Mouse (Mus musculus) liver, embryonic 16.5 days (tissue): ENCODE measurements around the gene Gja1. TPM values are rescaled to one million over a fixed set of nuclear protein-coding genes. Genes with fewer than 3 reads are reported as not detected.

ENCODE experiments used
- ATAC-seq: fragments of 200-750 bp; cut with Nextera tagmentation; 2 replicates; pipeline ENCODE4 v1.8.0; 2017; ENCODE audit warnings: low read depth, mild to moderate bottlenecking, moderate number of reproducible peaks, moderate library complexity
- H3K27ac ChIP-seq: fragments of 300-500 bp; sonication (generic); 2 replicates; pipeline ENCODE4 v1.5.1; 2014; ENCODE audit warnings: mild to moderate bottlenecking, low read length
- H3K27me3 ChIP-seq: fragments of 300-500 bp; sonication (generic); 2 replicates; pipeline ENCODE4 v1.6.1; 2014; ENCODE audit warnings: low read depth, low read length, mixed read lengths; ENCODE audit not compliant: control insufficient read depth, insufficient read depth
- H3K36me3 ChIP-seq: fragments of 300-500 bp; sonication (generic); 2 replicates; pipeline ENCODE4 v1.6.1; 2014; ENCODE audit warnings: mild to moderate bottlenecking; ENCODE audit not compliant: control insufficient read depth, insufficient read depth
- H3K4me1 ChIP-seq: fragments of 300-500 bp; sonication (generic); 2 replicates; pipeline ENCODE4 v1.6.1; 2014; ENCODE audit warnings: low read depth, low read length, mixed read lengths; ENCODE audit not compliant: control insufficient read depth
- H3K4me2 ChIP-seq: fragments of 300-500 bp; sonication (generic); 2 replicates; pipeline ENCODE4 v1.6.1; 2014; ENCODE audit warnings: low read depth, low read length, mixed read lengths
- H3K4me3 ChIP-seq: fragments of 300-500 bp; sonication (generic); 2 replicates; pipeline ENCODE4 v1.5.1; 2014; ENCODE audit warnings: low read depth, mild to moderate bottlenecking, low read length
- H3K9ac ChIP-seq: fragments of 300-500 bp; sonication (generic); 2 replicates; pipeline ENCODE4 v1.6.1; 2014; ENCODE audit warnings: low read depth, low read length
- H3K9me3 ChIP-seq: fragments of 300-500 bp; sonication (generic); replicated peaks from 2 replicates; pipeline ENCODE4 v1.6.1; 2016; ENCODE audit warnings: low read length; ENCODE audit not compliant: control insufficient read depth
- WGBS: fragments of 180-500 bp; shearing (Covaris S2); extraction: QIAGEN DNeasy Blood & Tissue Kit; methylation state at CpG from one replicate; pipeline ENCODE4 v1.1.7; 2014; ENCODE audit not compliant: insufficient replicate concordance; 5-methylcytosine and 5-hydroxymethylcytosine counted together
- polyA plus RNA-seq: library from polyadenylated mRNA; unstranded; fragments of >200 nt; fragmentation: Nextera tagmentation; extraction: Ambion mirVana; gene quantifications from 2 replicates; pipeline ENCODE4 v1.2.1, GENCODE M21; 2015

Gene Gja1
- polyA plus RNA-seq, 1 experiment from 2014 or later, result 4.6 TPM

GRCm38 (mm10) chr10:56431600-56432389 lies 54.7 kb downstream of the Gja1 start:
- 26% methylated on average over 23 of the region's 23 CpGs for WGBS
- no peak for ATAC-seq
- H3K27me3 ChIP-seq, result no peaks in the 10 kb centered on the region
- no peaks in the 10 kb centered on the region for H3K4me1 ChIP-seq
- no peak overlapping the region for H3K4me2 ChIP-seq
- no peak overlapping the region for H3K4me3 ChIP-seq
- no peaks in the 10 kb centered on the region for H3K9me3 ChIP-seq
- no peak overlapping the region for H3K9ac ChIP-seq
- H3K36me3 ChIP-seq, result no peaks in the 10 kb centered on the region
- no peak overlapping the region for H3K27ac ChIP-seq

DNA sequence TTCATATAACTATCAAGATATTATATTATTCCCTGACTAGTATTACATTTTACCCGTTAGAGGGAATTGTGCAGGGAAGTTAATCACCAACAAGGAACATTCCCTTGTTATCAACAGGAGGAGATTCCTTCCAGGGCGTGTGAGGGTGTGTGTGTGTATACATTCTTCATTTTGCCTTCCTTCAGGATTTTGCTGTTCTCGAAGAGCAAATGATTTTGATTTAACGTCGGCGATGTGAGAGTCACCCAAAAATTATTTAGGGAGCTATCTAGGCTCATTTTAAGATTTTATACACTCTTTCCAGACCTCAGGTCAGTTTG lies 55.2 kb downstream of the Gja1 start:
- no peak for ATAC-seq
- Histone ChIP-seq H3K9me3 (no peaks in the 10 kb centered on the region), H3K36me3 (no peaks in the 10 kb centered on the region), H3K9ac (no peak overlapping the region), H3K4me3 (no peak overlapping the region), H3K27me3 (no peaks in the 10 kb centered on the region), H3K4me2 (no peak overlapping the region), H3K4me1 (no peaks in the 10 kb centered on the region), H3K27ac (no peak overlapping the region)
- WGBS, result 53% methylated on average over 6 of the region's 6 CpGs

DNA sequence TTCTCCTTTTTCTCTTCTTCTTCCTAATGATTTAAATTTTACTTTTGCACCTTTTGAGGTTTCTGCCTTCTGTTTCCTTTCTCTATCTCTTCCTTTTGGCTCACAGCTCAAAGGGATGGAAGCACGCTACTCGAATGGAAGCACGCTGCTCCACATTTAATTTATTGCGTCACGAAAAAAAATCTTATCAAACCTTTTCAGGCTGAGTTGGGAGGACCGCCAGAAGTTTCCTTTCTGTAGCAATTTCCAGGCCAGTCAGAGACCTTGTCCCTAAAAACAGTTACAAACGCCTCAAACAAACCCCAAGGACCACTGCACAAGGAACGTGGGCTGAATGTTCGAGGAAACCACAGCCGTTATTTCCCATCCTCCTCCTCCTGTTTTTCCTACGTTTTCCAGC lies 60.2 kb downstream of the Gja1 start:
- H3K27ac ChIP-seq, result no peak overlapping the region
- H3K36me3 ChIP-seq, result no peaks in the 10 kb centered on the region
- no peak overlapping the region for H3K9ac ChIP-seq
- no peaks in the 10 kb centered on the region for H3K27me3 ChIP-seq
- no peaks in the 10 kb centered on the region; the same call in 1 of the 2 replicates for H3K4me1 ChIP-seq
- no peak overlapping the region for H3K4me2 ChIP-seq
- 24% methylated on average over 11 of the region's 11 CpGs for WGBS
- H3K9me3 ChIP-seq, result no peaks in the 10 kb centered on the region
- ATAC-seq, result no peak
- H3K4me3 ChIP-seq, result no peak overlapping the region

DNA sequence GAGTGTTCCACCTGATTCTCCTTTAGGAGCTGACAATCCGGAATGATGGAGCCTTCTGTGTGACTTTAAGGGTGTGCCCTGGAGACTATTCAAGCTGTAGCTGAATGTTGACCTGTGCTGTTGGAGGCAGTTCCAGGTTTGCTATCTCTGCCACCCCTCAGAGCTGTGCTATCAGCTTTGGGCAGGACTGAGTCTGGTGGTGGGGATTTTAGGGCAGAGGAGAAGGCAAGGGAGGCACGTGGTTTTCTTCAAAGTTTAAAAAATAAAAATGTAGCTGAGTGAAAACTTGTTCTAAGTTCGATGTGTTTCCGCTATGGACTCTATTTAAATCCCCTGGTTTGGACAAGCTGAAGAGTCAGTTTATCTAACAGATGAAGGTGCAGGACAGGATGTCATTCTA lies 62.5 kb downstream of the Gja1 start:
- Histone ChIP-seq H3K4me3 (no peak overlapping the region), H3K9ac (no peak overlapping the region), H3K4me1 (no peaks in the 10 kb centered on the region; the same call in 1 of the 2 replicates), H3K27me3 (no peaks in the 10 kb centered on the region), H3K27ac (no peak overlapping the region), H3K36me3 (no peaks in the 10 kb centered on the region), H3K9me3 (no peaks in the 10 kb centered on the region), H3K4me2 (no peak overlapping the region)
- ATAC-seq, result peak; percentile 54; the same call in 1 of the 2 replicates
- 36% methylated on average over 4 of the region's 4 CpGs for WGBS

DNA sequence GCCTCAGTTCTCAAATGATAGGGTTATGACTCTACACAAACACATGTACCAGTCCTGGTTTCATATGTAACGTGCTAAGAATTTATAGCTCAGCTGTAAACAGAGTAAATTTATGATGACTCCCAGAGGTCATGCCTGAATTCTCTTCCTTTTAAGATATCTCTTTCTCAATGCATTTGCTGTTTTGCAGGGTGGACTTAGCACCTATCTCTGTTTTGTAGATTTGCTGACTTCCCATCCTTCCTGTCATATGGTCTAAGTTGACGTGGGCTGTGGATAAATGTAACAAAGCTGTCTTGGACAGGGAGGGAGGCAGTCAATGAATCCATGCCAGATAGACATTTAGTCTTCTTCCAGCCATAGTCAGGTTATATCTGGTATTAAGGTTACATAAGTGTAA lies 67.3 kb downstream of the Gja1 start:
- no peaks in the 10 kb centered on the region; the same call in 1 of the 2 replicates for H3K9me3 ChIP-seq
- WGBS, result 42% methylated on average over 2 of the region's 2 CpGs
- no peaks in the 10 kb centered on the region for H3K36me3 ChIP-seq
- H3K4me2 ChIP-seq, result no peak overlapping the region
- H3K27ac ChIP-seq, result no peak overlapping the region
- no peak overlapping the region for H3K9ac ChIP-seq
- no peaks in the 10 kb centered on the region; the same call in 1 of the 2 replicates for H3K4me1 ChIP-seq
- H3K4me3 ChIP-seq, result no peak overlapping the region
- peak; percentile 35; the same call in 1 of the 2 replicates for ATAC-seq
- no peaks in the 10 kb centered on the region for H3K27me3 ChIP-seq

DNA sequence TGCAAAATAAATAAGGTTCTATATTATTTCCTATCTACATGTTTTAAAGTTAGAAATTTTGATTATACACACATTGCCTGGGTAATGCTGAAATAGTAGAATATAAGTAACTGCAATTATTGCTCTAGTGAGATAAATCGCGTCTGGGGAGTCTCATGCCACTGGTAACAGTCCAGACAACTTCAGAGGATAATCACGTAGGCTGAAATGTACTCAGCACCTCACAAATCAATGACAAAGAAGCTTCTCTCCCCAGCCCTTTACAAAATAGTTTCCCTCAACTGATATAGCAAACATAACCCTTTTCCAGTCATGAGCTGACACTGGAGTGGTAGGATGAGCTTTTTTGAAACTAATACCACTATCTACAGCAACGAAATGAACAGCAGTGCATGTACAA lies 71.9 kb downstream of the Gja1 start:
- no peaks in the 10 kb centered on the region for H3K36me3 ChIP-seq
- no peak overlapping the region for H3K4me2 ChIP-seq
- H3K9ac ChIP-seq, result no peak overlapping the region
- H3K4me1 ChIP-seq, result no peaks in the 10 kb centered on the region
- H3K9me3 ChIP-seq, result no peaks in the 10 kb centered on the region; the same call in 1 of the 2 replicates
- H3K27me3 ChIP-seq, result no peaks in the 10 kb centered on the region
- H3K27ac ChIP-seq, result no peak overlapping the region
- 57% methylated on average over 4 of the region's 4 CpGs for WGBS
- H3K4me3 ChIP-seq, result no peak overlapping the region
- ATAC-seq, result no peak

Other genes with a start within 250 kb of the Gja1 start
- 0.35 and 0.36 TPM in 2 replicates for gene Tbc1d32, start 148.6 kb upstream of the Gja1 start, polyA plus RNA-seq